Mouse (Mus musculus) midbrain, embryonic 16.5 days (tissue): ENCODE results near the gene H2-M1. TPM values are rescaled to one million over a fixed set of nuclear protein-coding genes. Genes with fewer than 3 reads are reported as not detected.

Experiments
- ATAC-seq: fragments of 200-750 bp; cut with Nextera tagmentation; 2 replicates; pipeline ENCODE4 v1.8.0; 2017; ENCODE audit warnings: moderate TSS enrichment
- H3K27ac ChIP-seq: fragments of 300-500 bp; sonication (generic); 2 replicates; pipeline ENCODE4 v1.5.1; 2014; ENCODE audit warnings: mild to moderate bottlenecking, low read length, mixed read lengths
- H3K27me3 ChIP-seq: fragments of 300-500 bp; sonication (generic); 2 replicates; pipeline ENCODE4 v1.6.1; 2014; ENCODE audit warnings: low read depth, low read length, mixed read lengths; ENCODE audit not compliant: control insufficient read depth, insufficient read depth
- H3K36me3 ChIP-seq: fragments of 300-500 bp; sonication (generic); 2 replicates; pipeline ENCODE4 v1.6.1; 2014; ENCODE audit warnings: mild to moderate bottlenecking, low read length, moderate library complexity, mixed read lengths; ENCODE audit not compliant: control insufficient read depth, insufficient read depth
- H3K4me1 ChIP-seq: fragments of 300-500 bp; sonication (generic); 2 replicates; pipeline ENCODE4 v1.6.1; 2014; ENCODE audit warnings: mild to moderate bottlenecking, low read length, mixed read lengths; ENCODE audit not compliant: control insufficient read depth, insufficient read depth
- H3K4me2 ChIP-seq: fragments of 300-500 bp; sonication (generic); 2 replicates; pipeline ENCODE4 v1.6.1; 2014; ENCODE audit warnings: mild to moderate bottlenecking, low read length, mixed read lengths
- H3K4me3 ChIP-seq: fragments of 300-500 bp; sonication (generic); 2 replicates; pipeline ENCODE4 v1.5.1; 2014; ENCODE audit warnings: low read depth, mild to moderate bottlenecking, low read length, moderate library complexity, mixed read lengths
- H3K9ac ChIP-seq: fragments of 300-500 bp; sonication (generic); 2 replicates; pipeline ENCODE4 v1.6.1; 2014; ENCODE audit warnings: low read depth, low read length, mixed read lengths
- H3K9me3 ChIP-seq: fragments of 300-500 bp; sonication (generic); replicated peaks from 2 replicates; pipeline ENCODE4 v1.6.1; 2014; ENCODE audit warnings: mild to moderate bottlenecking, low read length, mixed read lengths; ENCODE audit not compliant: control insufficient read depth, poor library complexity, severe bottlenecking
- WGBS: fragments of 180-500 bp; shearing (Covaris S2); extraction: QIAGEN DNeasy Blood & Tissue Kit; methylation state at CpG from one replicate; pipeline ENCODE4 v1.1.7; 2014; 5-methylcytosine and 5-hydroxymethylcytosine counted together
- polyA plus RNA-seq: library from polyadenylated mRNA; unstranded; fragments of >200 nt; fragmentation: Nextera tagmentation; extraction: Ambion mirVana; gene quantifications from 2 replicates; pipeline ENCODE4 v1.2.1, GENCODE M21; 2015

H2-M1 gene
- not detected in 2 replicates for polyA plus RNA-seq

GRCm38 (mm10) chr17:36672119-36672518 is at the start of gene H2-M1:
TSS of gene H2-M1 (minus strand) at chr17:36672219.
- H3K27me3 ChIP-seq: no peaks in the 10 kb centered on the region
- H3K4me3 ChIP-seq: no peak within 1 kb of the TSS
- no peaks in the 10 kb centered on the region for H3K9me3 ChIP-seq
- no peak within 1 kb of the TSS for H3K4me2 ChIP-seq
- H3K9ac ChIP-seq: no peak within 1 kb of the TSS
- H3K4me1 ChIP-seq: no peaks in the 10 kb centered on the region
- WGBS: 81% methylated on average over 3 of the region's 3 CpGs
- H3K36me3 ChIP-seq: no peaks in the 10 kb centered on the region
- no peak for ATAC-seq
- H3K27ac ChIP-seq: no peak within 1 kb of the TSS

GRCm38 (mm10) chr17:36697693-36698092 is 25.7 kb upstream of the H2-M1 start:
- H3K4me3 ChIP-seq: no peak overlapping the region
- no peaks in the 10 kb centered on the region for H3K27me3 ChIP-seq
- no peak overlapping the region for H3K4me2 ChIP-seq
- no peaks in the 10 kb centered on the region for H3K36me3 ChIP-seq
- WGBS: 83% methylated on average over 2 of the region's 2 CpGs
- no peaks in the 10 kb centered on the region for H3K9me3 ChIP-seq
- no peaks in the 10 kb centered on the region for H3K4me1 ChIP-seq
- no peak for ATAC-seq
- no peak overlapping the region for H3K27ac ChIP-seq
- no peak overlapping the region for H3K9ac ChIP-seq

- Histone ChIP-seq H3K4me2 (no peak within 1 kb of the TSS), H3K36me3 (no peaks in the 10 kb centered on the region), H3K4me3 (no peak within 1 kb of the TSS), H3K27ac (no peak within 1 kb of the TSS), H3K4me1 (no peaks in the 10 kb centered on the region), H3K9ac (no peak within 1 kb of the TSS), H3K27me3 (no peaks in the 10 kb centered on the region), H3K9me3 (no peaks in the 10 kb centered on the region)
- 93% methylated on average over 3 of the region's 3 CpGs for WGBS
- ATAC-seq: no peak
Measured at GRCm38 (mm10) chr17:36642566-36642965, 29.5 kb downstream of the H2-M1 start, which contains the start of gene H2-M9. TSS of gene H2-M9 (minus strand) at chr17:36642666.

Other genes with a start within 250 kb of the H2-M1 start
- not detected in 2 replicates for gene H2-M10.4, start 209.9 kb downstream of the H2-M1 start, polyA plus RNA-seq
- not detected in 2 replicates for gene H2-M11, start 125.1 kb downstream of the H2-M1 start, polyA plus RNA-seq
- gene H2-M9, start 29.6 kb downstream of the H2-M1 start, polyA plus RNA-seq: not detected in 2 replicates
- not detected in 2 replicates for gene H2-M10.5, start 100.7 kb upstream of the H2-M1 start, polyA plus RNA-seq
- not detected in 2 replicates for gene H2-M10.6, start 140.0 kb upstream of the H2-M1 start, polyA plus RNA-seq
- 44.5 and 48.0 TPM in 2 replicates for gene Trim26, start 164.9 kb upstream of the H2-M1 start, polyA plus RNA-seq
- gene Trim15, start 195.0 kb upstream of the H2-M1 start, polyA plus RNA-seq: 0.53 and 0.89 TPM in 2 replicates
- gene Trim10, start 197.4 kb upstream of the H2-M1 start, polyA plus RNA-seq: 0.70 and 1.0 TPM in 2 replicates
- not detected in 2 replicates for gene Trim40, start 217.9 kb upstream of the H2-M1 start, polyA plus RNA-seq
- gene Trim31, start 225.9 kb upstream of the H2-M1 start, polyA plus RNA-seq: not detected in 2 replicates